Mouse (Mus musculus) intestine, embryonic 16.5 days (tissue): ENCODE measurements around the gene Mapk14. TPM values are rescaled to one million over a fixed set of nuclear protein-coding genes. Genes with fewer than 3 reads are reported as not detected.
"Not testable (repeated sequence)": the region's sequence is repeated elsewhere in the genome, so short reads cannot be mapped to it uniquely, and the experiment has no call there.

ENCODE experiments used
- ATAC-seq: fragments of 200-750 bp; cut with Nextera tagmentation; 2 replicates; pipeline ENCODE4 v1.8.0; 2017; ENCODE audit warnings: moderate TSS enrichment, moderate library complexity
- H3K27ac ChIP-seq: fragments of 300-500 bp; sonication (generic); 2 replicates; pipeline ENCODE4 v1.5.1; 2014; ENCODE audit warnings: mild to moderate bottlenecking, low read length
- H3K27me3 ChIP-seq: fragments of 300-500 bp; sonication (generic); replicated peaks from 2 replicates; pipeline ENCODE4 v1.6.1; 2014; ENCODE audit warnings: low read length, control low read depth, mixed read lengths; ENCODE audit not compliant: control insufficient read depth, insufficient read depth
- H3K36me3 ChIP-seq: fragments of 300-500 bp; sonication (generic); 2 replicates; pipeline ENCODE4 v1.6.1; 2014; ENCODE audit warnings: low read length, control low read depth; ENCODE audit not compliant: control insufficient read depth, insufficient read depth
- H3K4me1 ChIP-seq: fragments of 300-500 bp; sonication (generic); 2 replicates; pipeline ENCODE4 v1.6.1; 2014; ENCODE audit warnings: low read length, control low read depth, mixed read lengths; ENCODE audit not compliant: control insufficient read depth, insufficient read depth
- H3K4me2 ChIP-seq: fragments of 300-500 bp; sonication (generic); 2 replicates; pipeline ENCODE4 v1.6.1; 2014; ENCODE audit warnings: low read depth, low read length, control low read depth
- H3K4me3 ChIP-seq: fragments of 300-500 bp; sonication (generic); 2 replicates; pipeline ENCODE4 v1.5.1; 2014; ENCODE audit warnings: mild to moderate bottlenecking, low read length
- H3K9ac ChIP-seq: fragments of 300-500 bp; sonication (generic); 2 replicates; pipeline ENCODE4 v1.6.1; 2014; ENCODE audit warnings: low read depth, low read length
- H3K9me3 ChIP-seq: fragments of 300-500 bp; sonication (generic); 2 replicates; pipeline ENCODE4 v1.6.1; 2016; ENCODE audit warnings: low read length, control low read depth; ENCODE audit not compliant: control insufficient read depth
- WGBS: fragments of 180-500 bp; shearing (Covaris S2); extraction: QIAGEN DNeasy Blood & Tissue Kit; methylation state at CpG from one replicate; pipeline ENCODE4 v1.1.7; 2014; 5-methylcytosine and 5-hydroxymethylcytosine counted together
- polyA plus RNA-seq: library from polyadenylated mRNA; unstranded; fragments of >200 nt; fragmentation: Nextera tagmentation; extraction: Ambion mirVana; gene quantifications from 2 replicates; pipeline ENCODE4 v1.2.1, GENCODE M21; 2015

Gene Mapk14
- polyA plus RNA-seq, 1 experiment from 2014 or later, result 34.5 TPM

- peak; percentile 47 for ATAC-seq
- Histone ChIP-seq H3K4me2 (no peak overlapping the region), H3K4me1 (peaks cover 26% of the 10 kb centered on the region), H3K4me3 (no peak overlapping the region), H3K9ac (no peak overlapping the region), H3K36me3 (peaks cover 21% of the 10 kb centered on the region), H3K27ac (peak overlapping the region; percentile 45; the same call in 1 of the 2 replicates), H3K9me3 (no peaks in the 10 kb centered on the region), H3K27me3 (no peaks in the 10 kb centered on the region)
- 50% methylated on average over 7 of the region's 7 CpGs for WGBS
Observed at GRCm38 (mm10) chr17:28715832-28716548, 24.9 kb downstream of the Mapk14 start.

- 52% methylated on average over 3 of the region's 3 CpGs for WGBS
- ATAC-seq, result no peak
Observed at GRCm38 (mm10) chr17:28717535-28717934, 26.4 kb downstream of the Mapk14 start.

GRCm38 (mm10) chr17:28725783-28726182, 34.7 kb downstream of the Mapk14 start, which contains the start of gene AC170998.1:
Gene AC170998.1 (plus strand): TSS chr17:28726083.
- H3K9me3 ChIP-seq, result no peaks in the 10 kb centered on the region
- no peak within 1 kb of the TSS for H3K4me3 ChIP-seq
- no peak within 1 kb of the TSS for H3K4me2 ChIP-seq
- no peak within 1 kb of the TSS for H3K9ac ChIP-seq
- peaks cover 2% of the 10 kb centered on the region; the same call in 1 of the 2 replicates for H3K4me1 ChIP-seq
- no peak for ATAC-seq
- H3K27me3 ChIP-seq, result no peaks in the 10 kb centered on the region
- peaks cover 30% of the 10 kb centered on the region for H3K36me3 ChIP-seq
- 91% methylated on average over 4 of the region's 4 CpGs for WGBS
- H3K27ac ChIP-seq, result no peak within 1 kb of the TSS

More at GRCm38 (mm10) chr17:28717535-28717934, 26.4 kb downstream of the Mapk14 start:
- H3K4me1 ChIP-seq, result peaks cover 14% of the 10 kb centered on the region; the same call in 1 of the 2 replicates
- H3K27ac ChIP-seq, result peak overlapping the region; percentile 33; the same call in 1 of the 2 replicates
- no peak overlapping the region for H3K9ac ChIP-seq
- peaks cover 25% of the 10 kb centered on the region for H3K36me3 ChIP-seq
- H3K27me3 ChIP-seq, result no peaks in the 10 kb centered on the region
- no peak overlapping the region for H3K4me3 ChIP-seq
- no peak overlapping the region for H3K4me2 ChIP-seq
- no peaks in the 10 kb centered on the region for H3K9me3 ChIP-seq

GRCm38 (mm10) chr17:28727511-28727910, 36.4 kb downstream of the Mapk14 start:
- H3K36me3 ChIP-seq, result peaks cover 33% of the 10 kb centered on the region
- H3K9me3 ChIP-seq, H3K4me2 ChIP-seq, H3K4me3 ChIP-seq, H3K4me1 ChIP-seq, ATAC-seq, H3K27ac ChIP-seq, H3K27me3 ChIP-seq, H3K9ac ChIP-seq: not testable (repeated sequence)
- WGBS, result 70% methylated on average over 11 of the region's 11 CpGs

- no peak overlapping the region for H3K9ac ChIP-seq
- H3K4me1 ChIP-seq, result peaks cover 2% of the 10 kb centered on the region; the same call in 1 of the 2 replicates
- no peaks in the 10 kb centered on the region for H3K27me3 ChIP-seq
- H3K4me3 ChIP-seq, result no peak overlapping the region
- H3K36me3 ChIP-seq, result peaks cover 16% of the 10 kb centered on the region
- H3K9me3 ChIP-seq, result no peaks in the 10 kb centered on the region
- no peak overlapping the region for H3K4me2 ChIP-seq
- no peak for ATAC-seq
- H3K27ac ChIP-seq, result no peak overlapping the region
- WGBS, result 81% methylated on average over 6 of the region's 6 CpGs
Observed at GRCm38 (mm10) chr17:28735317-28736105, 44.4 kb downstream of the Mapk14 start.

- no peak overlapping the region for H3K9ac ChIP-seq
- no peak for ATAC-seq
- H3K27me3 ChIP-seq, result no peaks in the 10 kb centered on the region
- H3K27ac ChIP-seq, result no peak overlapping the region
- H3K4me2 ChIP-seq, result no peak overlapping the region
- peaks cover 14% of the 10 kb centered on the region for H3K36me3 ChIP-seq
- whole genome bisulfite sequencing, result 81% methylated on average over 4 of the region's 4 CpGs
- H3K4me1 ChIP-seq, result peaks cover 2% of the 10 kb centered on the region; the same call in 1 of the 2 replicates
- H3K9me3 ChIP-seq, result no peaks in the 10 kb centered on the region
- H3K4me3 ChIP-seq, result no peak overlapping the region
Observed at GRCm38 (mm10) chr17:28736486-28736885, 45.4 kb downstream of the Mapk14 start.

- no peaks in the 10 kb centered on the region for H3K27me3 ChIP-seq
- H3K27ac ChIP-seq, result no peak overlapping the region
- peaks cover 2% of the 10 kb centered on the region; the same call in 1 of the 2 replicates for H3K4me1 ChIP-seq
- H3K36me3 ChIP-seq, result peaks cover 17% of the 10 kb centered on the region
- no peak overlapping the region for H3K4me3 ChIP-seq
- no peak for ATAC-seq
- 82% methylated on average over 4 of the region's 4 CpGs for WGBS
- H3K9ac ChIP-seq, result no peak overlapping the region
- H3K9me3 ChIP-seq, result no peaks in the 10 kb centered on the region
- no peak overlapping the region for H3K4me2 ChIP-seq
Observed at GRCm38 (mm10) chr17:28737973-28738372, 46.8 kb downstream of the Mapk14 start.

- peaks cover 27% of the 10 kb centered on the region for H3K36me3 ChIP-seq
- no peak overlapping the region for H3K4me3 ChIP-seq
- H3K9ac ChIP-seq, result no peak overlapping the region
- no peaks in the 10 kb centered on the region for H3K27me3 ChIP-seq
- peak; percentile 76; the same call in 1 of the 2 replicates for ATAC-seq
- H3K4me1 ChIP-seq, result peaks cover 2% of the 10 kb centered on the region; the same call in 1 of the 2 replicates
- no peak overlapping the region for H3K27ac ChIP-seq
- no peaks in the 10 kb centered on the region for H3K9me3 ChIP-seq
- WGBS, result 81% methylated on average over 6 of the region's 6 CpGs
- H3K4me2 ChIP-seq, result no peak overlapping the region
Observed at GRCm38 (mm10) chr17:28739244-28739643, 48.1 kb downstream of the Mapk14 start.

- 94% methylated on average over 11 of the region's 11 CpGs for WGBS
- H3K4me3 ChIP-seq, result no peak overlapping the region
- H3K27me3 ChIP-seq, result no peaks in the 10 kb centered on the region
- no peak for ATAC-seq
- peaks cover 34% of the 10 kb centered on the region for H3K36me3 ChIP-seq
- no peak overlapping the region for H3K9ac ChIP-seq
- no peak overlapping the region for H3K27ac ChIP-seq
- H3K4me2 ChIP-seq, result no peak overlapping the region
- H3K4me1 ChIP-seq, result peaks cover 2% of the 10 kb centered on the region; the same call in 1 of the 2 replicates
- no peaks in the 10 kb centered on the region for H3K9me3 ChIP-seq
Observed at GRCm38 (mm10) chr17:28743145-28743866, 52.2 kb downstream of the Mapk14 start.
